Mouse (Mus musculus) heart, embryonic 10.5 days (tissue): ENCODE data around the gene Nt5c3. TPM values are rescaled to one million over a fixed set of nuclear protein-coding genes. Genes with fewer than 3 reads are reported as not detected.
A peak's percentile ranks its signal among the peaks of the same experiment; 100 is the strongest.

Experiments used
- DNase-seq: peaks from one replicate; pipeline ENCODE4 v3.0.0-alpha.2; 2017; ENCODE audit warnings: low spot score
- H3K27ac ChIP-seq: fragments of 300-500 bp; sonication (generic); 2 replicates; pipeline ENCODE4 v1.5.1; 2016; ENCODE audit warnings: mild to moderate bottlenecking
- H3K27me3 ChIP-seq: fragments of 300-500 bp; sonication (generic); 2 replicates; pipeline ENCODE4 v1.6.1; 2016; ENCODE audit warnings: mild to moderate bottlenecking; ENCODE audit not compliant: poor library complexity, insufficient read depth, severe bottlenecking
- H3K36me3 ChIP-seq: fragments of 300-500 bp; sonication (generic); 2 replicates; pipeline ENCODE4 v1.6.1; 2016; ENCODE audit warnings: mild to moderate bottlenecking, moderate library complexity
- H3K4me1 ChIP-seq: fragments of 300-500 bp; sonication (generic); 2 replicates; pipeline ENCODE4 v1.6.1; 2016; ENCODE audit warnings: mild to moderate bottlenecking
- H3K4me3 ChIP-seq: fragments of 300-500 bp; sonication (generic); 2 replicates; pipeline ENCODE4 v1.5.1; 2016; ENCODE audit warnings: mild to moderate bottlenecking, moderate library complexity
- H3K9me3 ChIP-seq: fragments of 300-500 bp; sonication (generic); 2 replicates; pipeline ENCODE4 v1.6.1; 2016; ENCODE audit warnings: mild to moderate bottlenecking, moderate library complexity
- WGBS: fragments of 180-500 bp; shearing (Covaris S2); methylation state at CpG from one replicate; pipeline ENCODE4 v1.1.7; 2016; 5-methylcytosine and 5-hydroxymethylcytosine counted together
- polyA plus RNA-seq: library from polyadenylated mRNA; unstranded; fragments of >200 nt; fragmentation: Nextera tagmentation; extraction: Ambion mirVana; gene quantifications from 2 replicates; pipeline ENCODE4 v1.2.1, GENCODE M21; 2016

The Nt5c3 gene
- polyA plus RNA-seq, 1 experiment from 2014 or later: 75.4 TPM

- 72% methylated on average over 2 of the region's 2 CpGs for WGBS
- H3K27me3 ChIP-seq: no peaks in the 10 kb centered on the region
- H3K9me3 ChIP-seq: no peaks in the 10 kb centered on the region
- H3K36me3 ChIP-seq: no peaks in the 10 kb centered on the region
- no peak overlapping the region for H3K27ac ChIP-seq
- no peak overlapping the region for H3K4me3 ChIP-seq
- DNase-seq: no peak
- peaks cover 17% of the 10 kb centered on the region for H3K4me1 ChIP-seq
These were observed 10.5 kb downstream of the Nt5c3 start for GRCm38 (mm10) chr6:56913092-56913858.

DNA sequence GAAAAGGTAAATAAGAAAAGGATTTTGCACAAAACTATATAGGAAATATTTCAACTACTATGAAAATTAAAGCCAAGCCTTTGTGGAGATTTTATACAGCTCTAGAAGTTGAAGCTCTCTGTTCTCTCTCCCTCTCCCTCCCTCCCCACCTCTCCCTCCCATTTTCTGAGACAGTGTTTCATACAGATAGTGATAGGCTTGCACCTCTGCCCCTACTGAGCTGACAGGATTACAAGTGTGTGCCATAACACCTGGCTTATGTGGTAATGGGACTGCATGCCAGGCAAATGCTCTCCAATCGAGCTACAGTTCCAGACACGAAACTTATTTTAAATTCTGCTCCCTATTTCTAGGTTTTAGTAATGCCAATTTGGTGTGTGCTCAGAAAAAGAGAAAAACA is 12.8 kb downstream of the Nt5c3 start:
- Histone ChIP-seq H3K4me1 (no peaks in the 10 kb centered on the region), H3K9me3 (no peaks in the 10 kb centered on the region), H3K27me3 (no peaks in the 10 kb centered on the region), H3K27ac (no peak overlapping the region), H3K36me3 (no peaks in the 10 kb centered on the region), H3K4me3 (no peak overlapping the region)
- DNase-seq: no peak
- WGBS: 61% methylated on average over 2 of the region's 2 CpGs

GRCm38 (mm10) chr6:56908912-56909311 is 14.8 kb downstream of the Nt5c3 start:
- Histone ChIP-seq H3K4me1 (peaks cover 11% of the 10 kb centered on the region), H3K27ac (no peak overlapping the region), H3K36me3 (no peaks in the 10 kb centered on the region), H3K9me3 (no peaks in the 10 kb centered on the region), H3K4me3 (no peak overlapping the region), H3K27me3 (no peaks in the 10 kb centered on the region)
- DNase-seq: no peak
- WGBS: 6% methylated on average over 4 of the region's 4 CpGs

GRCm38 (mm10) chr6:56908397-56908796 is 15.3 kb downstream of the Nt5c3 start:
- Histone ChIP-seq H3K4me1 (peaks cover 14% of the 10 kb centered on the region), H3K4me3 (no peak overlapping the region)

GRCm38 (mm10) chr6:56907973-56908372 is 15.8 kb downstream of the Nt5c3 start:
- no peaks in the 10 kb centered on the region for H3K27me3 ChIP-seq
- WGBS: 92% methylated on average over 3 of the region's 3 CpGs
- DNase-seq: no peak
- H3K36me3 ChIP-seq: no peaks in the 10 kb centered on the region
- no peak overlapping the region for H3K4me3 ChIP-seq
- H3K9me3 ChIP-seq: no peaks in the 10 kb centered on the region
- no peak overlapping the region for H3K27ac ChIP-seq
- H3K4me1 ChIP-seq: peaks cover 17% of the 10 kb centered on the region

More at GRCm38 (mm10) chr6:56908397-56908796, 15.3 kb downstream of the Nt5c3 start:
- no peak for DNase-seq
- no peaks in the 10 kb centered on the region for H3K36me3 ChIP-seq
- H3K9me3 ChIP-seq: no peaks in the 10 kb centered on the region
- WGBS: 84% methylated on average over 2 of the region's 2 CpGs
- no peak overlapping the region for H3K27ac ChIP-seq
- no peaks in the 10 kb centered on the region for H3K27me3 ChIP-seq

DNA sequence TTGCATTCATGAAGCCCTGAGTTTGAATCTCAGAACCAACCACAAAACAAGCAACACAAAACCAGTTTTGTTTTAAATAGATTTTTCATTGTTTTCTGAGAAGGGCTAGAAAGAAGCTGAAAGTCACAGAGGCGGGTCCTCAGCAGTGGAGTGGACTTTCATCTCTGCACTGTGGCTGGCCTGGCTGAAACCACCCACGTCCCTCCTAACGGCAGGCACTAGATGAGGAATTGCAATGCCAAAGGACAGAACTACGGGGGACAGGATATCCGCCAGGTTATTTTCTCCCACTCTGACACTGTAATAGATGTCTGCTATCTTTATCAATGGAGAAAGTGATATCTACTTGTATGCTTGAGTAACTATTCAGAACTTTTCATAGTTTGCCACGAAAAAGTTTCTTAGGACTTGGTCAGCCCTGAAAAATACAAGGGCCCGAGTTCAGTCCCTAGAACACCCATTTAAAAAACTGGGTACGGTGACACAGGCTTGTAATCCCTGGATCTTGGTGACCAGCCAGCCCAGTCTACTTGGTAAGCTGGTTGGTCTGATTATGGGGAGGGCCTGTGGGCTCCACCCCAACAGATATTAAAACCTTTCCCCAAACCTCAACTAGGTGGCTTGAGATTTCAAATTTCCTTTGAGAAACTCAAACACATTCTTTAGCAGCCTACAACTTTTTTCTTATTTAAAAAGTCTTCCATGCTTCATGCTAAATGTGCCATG is 17.4 kb downstream of the Nt5c3 start:
- no peak for DNase-seq
- Histone ChIP-seq H3K36me3 (no peaks in the 10 kb centered on the region), H3K27ac (no peak overlapping the region), H3K4me1 (peaks cover 29% of the 10 kb centered on the region), H3K27me3 (no peaks in the 10 kb centered on the region), H3K4me3 (no peak overlapping the region), H3K9me3 (no peaks in the 10 kb centered on the region)
- 76% methylated on average over 8 of the region's 8 CpGs for WGBS

DNA sequence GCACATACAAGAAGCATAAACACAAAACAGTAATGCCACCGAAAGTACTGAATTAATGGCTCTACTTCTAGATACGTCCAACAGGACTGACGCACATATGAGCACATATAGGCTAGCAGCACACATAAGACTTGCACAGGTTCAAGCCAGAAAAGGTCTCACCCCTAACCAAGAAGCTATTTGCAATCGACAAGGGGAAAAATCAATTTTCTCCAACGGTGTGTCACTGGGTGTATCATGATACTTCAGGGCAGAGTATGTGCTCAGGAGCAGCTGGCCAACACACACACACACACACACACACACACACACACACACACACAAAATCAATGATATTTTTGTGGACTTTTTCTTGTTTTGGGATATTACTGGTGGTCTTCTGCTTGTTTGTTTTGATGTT is 18.2 kb downstream of the Nt5c3 start:
- Histone ChIP-seq H3K27me3 (no peaks in the 10 kb centered on the region), H3K27ac (no peak overlapping the region), H3K4me3 (no peak overlapping the region), H3K9me3 (no peaks in the 10 kb centered on the region), H3K4me1 (peaks cover 29% of the 10 kb centered on the region), H3K36me3 (no peaks in the 10 kb centered on the region)
- no peak for DNase-seq
- 88% methylated on average over 5 of the region's 5 CpGs for WGBS

- no peak overlapping the region for H3K4me3 ChIP-seq
- no peaks in the 10 kb centered on the region for H3K9me3 ChIP-seq
- peaks cover 30% of the 10 kb centered on the region for H3K4me1 ChIP-seq
- no peak overlapping the region for H3K27ac ChIP-seq
- H3K27me3 ChIP-seq: no peaks in the 10 kb centered on the region
- WGBS: 87% methylated on average over 2 of the region's 2 CpGs
- H3K36me3 ChIP-seq: no peaks in the 10 kb centered on the region
- no peak for DNase-seq
These were observed 18.8 kb downstream of the Nt5c3 start for GRCm38 (mm10) chr6:56904982-56905381.

DNA sequence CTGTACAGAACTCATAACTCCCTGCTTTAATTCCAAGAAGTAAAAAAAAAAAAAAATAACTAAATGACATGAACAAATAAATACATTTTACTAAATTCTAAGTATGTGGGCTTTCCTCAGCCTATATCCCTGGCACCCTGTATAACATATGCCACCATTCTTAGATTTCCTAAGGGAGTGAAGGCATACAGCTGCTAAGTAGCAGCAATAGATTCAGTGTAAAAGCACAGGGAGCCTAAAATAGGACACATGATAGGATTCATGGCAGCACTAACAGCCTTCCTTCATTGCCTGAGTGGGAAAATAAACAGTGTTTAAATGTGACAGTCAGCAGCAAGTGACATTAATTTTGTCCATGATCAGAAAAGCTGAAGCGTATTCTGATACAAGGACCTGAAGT is 19.4 kb downstream of the Nt5c3 start:
- WGBS: 74% methylated on average over 1 of the region's 1 CpGs
- no peaks in the 10 kb centered on the region for H3K27me3 ChIP-seq
- no peaks in the 10 kb centered on the region for H3K9me3 ChIP-seq
- no peak for DNase-seq
- H3K36me3 ChIP-seq: no peaks in the 10 kb centered on the region
- H3K27ac ChIP-seq: no peak overlapping the region
- H3K4me3 ChIP-seq: no peak overlapping the region
- H3K4me1 ChIP-seq: peaks cover 37% of the 10 kb centered on the region

GRCm38 (mm10) chr6:56903831-56904230 is 19.9 kb downstream of the Nt5c3 start:
- 0 out of 2 replicates have a peak overlapping the region, but pooled peaks have one; percentile 16 for H3K27ac ChIP-seq
- no peaks in the 10 kb centered on the region for H3K9me3 ChIP-seq
- no peaks in the 10 kb centered on the region for H3K36me3 ChIP-seq
- H3K4me3 ChIP-seq: no peak overlapping the region
- no peaks in the 10 kb centered on the region for H3K27me3 ChIP-seq
- whole genome bisulfite sequencing: 49% methylated on average over 6 of the region's 6 CpGs
- H3K4me1 ChIP-seq: peaks cover 38% of the 10 kb centered on the region
- DNase-seq: no peak

GRCm38 (mm10) chr6:56902606-56903520 is 20.9 kb downstream of the Nt5c3 start:
- no peak overlapping the region for H3K4me3 ChIP-seq
- no peaks in the 10 kb centered on the region for H3K9me3 ChIP-seq
- H3K27me3 ChIP-seq: no peaks in the 10 kb centered on the region
- whole genome bisulfite sequencing: 64% methylated on average over 7 of the region's 7 CpGs
- peaks cover 38% of the 10 kb centered on the region for H3K4me1 ChIP-seq
- peak; percentile 81 for DNase-seq
- H3K36me3 ChIP-seq: no peaks in the 10 kb centered on the region
- peak overlapping the region; percentile 59 for H3K27ac ChIP-seq

DNA sequence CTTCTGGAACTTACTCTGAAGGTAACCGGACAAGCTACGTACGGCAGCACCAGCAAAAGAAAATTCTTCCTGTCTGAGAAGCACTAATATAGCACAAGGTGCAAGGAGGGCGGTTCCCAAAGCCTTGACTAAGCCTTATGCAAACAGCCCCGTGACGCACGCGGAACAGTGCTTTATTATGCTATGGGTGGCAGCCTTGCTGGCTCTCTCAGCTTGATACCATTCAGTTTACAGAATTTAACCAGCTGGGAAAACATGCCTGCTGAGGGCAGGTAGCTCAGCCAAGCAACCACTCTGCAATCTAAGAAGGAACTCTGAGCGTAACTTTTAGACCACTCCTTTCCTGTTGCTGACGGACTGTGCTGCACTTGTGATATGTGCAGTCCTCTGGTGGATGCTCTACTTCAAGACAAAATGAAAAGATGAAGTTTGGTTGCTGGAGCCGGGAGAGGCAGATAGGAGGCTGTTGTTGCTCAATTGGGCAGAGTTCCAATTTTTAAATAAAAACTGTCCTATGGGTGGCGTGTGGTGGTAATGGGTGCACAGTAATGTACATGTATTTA is 21.8 kb downstream of the Nt5c3 start:
- Histone ChIP-seq H3K36me3 (no peaks in the 10 kb centered on the region), H3K9me3 (no peaks in the 10 kb centered on the region), H3K27me3 (no peaks in the 10 kb centered on the region), H3K4me3 (peak overlapping the region; percentile 48), H3K4me1 (peaks cover 38% of the 10 kb centered on the region), H3K27ac (peak overlapping the region; percentile 47)
- peak; percentile 82 for DNase-seq
- WGBS: 24% methylated on average over 12 of the region's 12 CpGs
